Mouse (Mus musculus) olfactory bulb, adult 2 months (tissue): Measurements from ENCODE around the gene Lmo7.

Experiments
- CTCF ChIP-seq: fragments of 200-500 bp; IDR thresholded peaks from 2 replicates; pipeline ENCODE4 v1.5.1; 2012; ENCODE audit warnings: low read depth, mild to moderate bottlenecking, low read length, moderate library complexity; ENCODE audit not compliant: insufficient read depth
- POLR2A ChIP-seq: fragments of 200-500 bp; IDR thresholded peaks from 2 replicates; pipeline ENCODE4 v1.6.1; 2012; ENCODE audit warnings: mild to moderate bottlenecking, low read depth, low read length, moderate library complexity; ENCODE audit not compliant: insufficient read depth

DNA sequence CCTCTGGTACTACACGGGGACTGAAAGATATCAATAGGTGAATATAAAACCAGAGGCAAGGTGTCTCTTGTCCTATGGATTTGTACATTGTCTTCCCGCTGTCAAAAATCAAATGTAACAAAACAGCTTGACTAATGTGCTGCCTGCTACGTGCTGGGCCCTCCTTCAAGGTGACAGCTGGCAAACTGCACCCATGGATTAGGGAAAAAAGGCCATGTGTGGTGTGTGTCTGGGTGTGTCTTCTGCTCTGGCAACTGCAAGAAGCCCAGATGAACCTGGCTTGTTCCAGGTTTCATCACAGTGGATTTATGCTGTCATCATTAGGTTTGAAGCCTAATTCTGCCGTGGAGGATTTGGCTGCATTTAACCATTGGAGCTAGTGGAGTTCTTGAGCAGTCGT lies 174.0 kb downstream of the Lmo7 start:
- TF ChIP-seq CTCF: no peak
- no peak for TF ChIP-seq POLR2A
